Mouse (Mus musculus) neural tube, embryonic 14.5 days (tissue): ENCODE measurements around the gene Tollip. TPM values are rescaled to one million over a fixed set of nuclear protein-coding genes. Genes with fewer than 3 reads are reported as not detected.

ENCODE experiments used
- ATAC-seq: fragments of 200-750 bp; cut with Nextera tagmentation; 2 replicates; pipeline ENCODE4 v1.8.0; 2017; ENCODE audit warnings: low read depth, mild to moderate bottlenecking, moderate TSS enrichment, moderate library complexity
- H3K27ac ChIP-seq: fragments of 300-500 bp; sonication (generic); 2 replicates; pipeline ENCODE4 v1.5.1; 2014; ENCODE audit warnings: low read depth, mild to moderate bottlenecking, control low read depth, low read length, moderate library complexity, mixed read lengths
- H3K27me3 ChIP-seq: fragments of 300-500 bp; sonication (generic); 2 replicates; pipeline ENCODE4 v1.6.1; 2014; ENCODE audit warnings: low read length; ENCODE audit not compliant: control insufficient read depth, insufficient read depth
- H3K36me3 ChIP-seq: fragments of 300-500 bp; sonication (generic); 2 replicates; pipeline ENCODE4 v1.6.1; 2014; ENCODE audit warnings: low read length, mixed read lengths; ENCODE audit not compliant: control insufficient read depth, insufficient read depth
- H3K4me1 ChIP-seq: fragments of 300-500 bp; sonication (generic); 2 replicates; pipeline ENCODE4 v1.6.1; 2014; ENCODE audit warnings: low read length; ENCODE audit not compliant: control insufficient read depth, insufficient read depth
- H3K4me2 ChIP-seq: fragments of 300-500 bp; sonication (generic); 2 replicates; pipeline ENCODE4 v1.6.1; 2014; ENCODE audit warnings: mild to moderate bottlenecking, low read depth, low read length, control low read depth
- H3K4me3 ChIP-seq: fragments of 300-500 bp; sonication (generic); 2 replicates; pipeline ENCODE4 v1.5.1; 2014; ENCODE audit warnings: low read depth, low read length, control low read depth, mixed read lengths
- H3K9ac ChIP-seq: fragments of 300-500 bp; sonication (generic); replicated peaks from 2 replicates; pipeline ENCODE4 v1.6.1; 2014; ENCODE audit warnings: low read depth, mild to moderate bottlenecking, control low read depth, low read length, mixed read lengths
- H3K9me3 ChIP-seq: fragments of 300-500 bp; sonication (generic); 2 replicates; pipeline ENCODE4 v1.6.1; 2016; ENCODE audit warnings: low read length; ENCODE audit not compliant: control insufficient read depth
- WGBS: fragments of 180-500 bp; shearing (Covaris S2); extraction: QIAGEN DNeasy Blood & Tissue Kit; methylation state at CpG from one replicate; pipeline ENCODE4 v1.1.7; 2014; 5-methylcytosine and 5-hydroxymethylcytosine counted together
- polyA plus RNA-seq: library from polyadenylated mRNA; unstranded; fragments of >200 nt; fragmentation: Nextera tagmentation; extraction: Ambion mirVana; gene quantifications from 2 replicates; pipeline ENCODE4 v1.2.1, GENCODE M21; 2014

Gene Tollip
- 69.2 and 80.0 TPM in 2 replicates for polyA plus RNA-seq

DNA sequence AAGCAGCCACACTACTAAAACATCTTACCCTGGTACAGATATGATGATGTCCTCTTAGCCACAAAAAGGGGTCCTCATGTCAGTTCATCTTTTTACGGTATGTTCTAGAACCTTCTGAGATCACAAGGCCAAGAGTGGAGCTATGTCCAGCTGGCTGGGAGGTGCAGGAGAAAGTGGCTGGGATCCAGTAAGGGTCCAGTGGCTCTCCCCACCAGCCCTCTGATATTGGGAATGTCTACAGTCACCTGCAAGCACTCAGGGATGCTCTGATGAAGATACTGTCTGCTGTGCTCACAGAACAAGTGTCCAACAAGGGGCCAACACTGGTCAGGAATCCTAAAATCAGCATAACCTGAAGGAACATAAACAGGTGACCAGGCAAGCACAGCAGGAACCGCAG is at the start of gene Tollip:
TSS of gene Tollip (minus strand) at position 101 of the 400 bp plus-strand sequence.
- Histone ChIP-seq H3K27ac (no peak within 1 kb of the TSS), H3K9ac (no peak within 1 kb of the TSS), H3K27me3 (no peaks in the 10 kb centered on the region), H3K36me3 (no peaks in the 10 kb centered on the region), H3K4me2 (no peak within 1 kb of the TSS), H3K9me3 (no peaks in the 10 kb centered on the region), H3K4me3 (no peak within 1 kb of the TSS), H3K4me1 (no peaks in the 10 kb centered on the region)
- no peak for ATAC-seq
- 91% methylated on average over 2 of the region's 2 CpGs for WGBS

DNA sequence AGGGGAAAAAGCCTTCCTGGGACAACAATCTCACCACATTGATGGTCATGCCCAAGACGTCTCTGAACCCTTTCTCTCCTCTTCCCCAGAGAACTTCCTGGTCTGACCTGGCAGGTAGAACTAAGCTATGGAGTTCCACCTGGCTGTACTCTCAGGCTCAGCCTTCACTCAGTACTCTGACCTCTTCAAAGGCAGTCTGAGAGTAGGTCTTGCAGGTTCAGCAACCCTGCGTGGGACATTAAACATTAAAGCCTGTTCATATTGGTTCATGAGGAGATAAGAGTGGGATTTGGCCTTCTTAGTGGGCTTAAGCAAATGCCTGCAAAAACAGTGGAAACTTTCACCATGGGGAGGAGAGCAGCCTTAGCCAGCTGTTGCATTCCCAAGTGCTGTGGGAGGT is 48.0 kb upstream of the Tollip start:
- H3K4me1 ChIP-seq: peaks cover 28% of the 10 kb centered on the region
- WGBS: 83% methylated on average over 2 of the region's 2 CpGs

DNA sequence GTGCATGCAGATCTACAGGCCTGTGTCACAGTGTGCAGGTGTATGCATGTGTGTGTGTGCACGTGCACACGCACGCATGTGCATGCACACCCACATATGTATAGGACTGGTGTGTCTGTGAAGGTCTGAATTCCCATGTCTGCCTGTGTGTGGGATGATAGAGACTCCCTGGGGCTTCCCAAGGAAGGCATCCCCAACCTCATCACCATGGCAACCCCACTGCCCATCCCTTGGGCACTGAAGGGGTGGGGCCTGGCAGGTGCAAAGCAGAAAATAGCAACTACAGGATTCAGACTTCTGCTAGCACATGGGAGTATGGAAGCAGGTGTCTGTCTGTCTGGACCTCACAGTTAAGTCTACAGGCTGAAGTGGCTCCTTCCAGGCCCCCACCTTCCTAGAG is 44.2 kb upstream of the Tollip start:
- ATAC-seq: peak; percentile 39; the same call in 1 of the 2 replicates
- Histone ChIP-seq H3K4me2 (no peak overlapping the region), H3K27me3 (no peaks in the 10 kb centered on the region), H3K27ac (no peak overlapping the region), H3K9me3 (no peaks in the 10 kb centered on the region), H3K4me3 (no peak overlapping the region), H3K36me3 (no peaks in the 10 kb centered on the region), H3K9ac (no peak overlapping the region), H3K4me1 (peaks cover 44% of the 10 kb centered on the region)
- WGBS: 91% methylated on average over 3 of the region's 3 CpGs

More for the DNA sequence above, 48.0 kb upstream of the Tollip start:
- no peak overlapping the region for H3K9ac ChIP-seq
- H3K4me3 ChIP-seq: no peak overlapping the region
- H3K36me3 ChIP-seq: no peaks in the 10 kb centered on the region
- H3K9me3 ChIP-seq: no peaks in the 10 kb centered on the region
- ATAC-seq: no peak
- H3K4me2 ChIP-seq: no peak overlapping the region
- no peaks in the 10 kb centered on the region for H3K27me3 ChIP-seq
- no peak overlapping the region for H3K27ac ChIP-seq

DNA sequence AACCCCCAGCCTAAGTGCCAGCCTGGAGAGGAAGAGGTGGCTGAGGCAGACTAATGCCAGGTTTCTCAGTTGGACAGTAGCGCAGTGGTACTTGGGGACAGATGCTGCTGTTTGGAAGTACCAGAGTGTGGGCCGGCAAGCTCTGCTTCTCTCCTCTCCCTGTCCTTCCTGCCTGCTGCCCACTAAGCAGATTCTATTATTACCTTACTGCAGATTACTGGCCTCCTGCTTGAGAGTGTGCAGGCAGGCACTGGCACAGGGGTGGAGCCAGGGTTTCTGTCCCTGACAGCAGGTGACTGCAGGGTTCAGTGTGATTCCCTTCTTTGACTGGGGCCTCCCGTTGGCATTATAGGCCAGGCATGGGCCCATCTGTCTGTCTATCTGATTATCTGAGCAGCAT is 43.2 kb upstream of the Tollip start:
- whole genome bisulfite sequencing: 61% methylated on average over 3 of the region's 3 CpGs
- peaks cover 53% of the 10 kb centered on the region for H3K4me1 ChIP-seq

DNA sequence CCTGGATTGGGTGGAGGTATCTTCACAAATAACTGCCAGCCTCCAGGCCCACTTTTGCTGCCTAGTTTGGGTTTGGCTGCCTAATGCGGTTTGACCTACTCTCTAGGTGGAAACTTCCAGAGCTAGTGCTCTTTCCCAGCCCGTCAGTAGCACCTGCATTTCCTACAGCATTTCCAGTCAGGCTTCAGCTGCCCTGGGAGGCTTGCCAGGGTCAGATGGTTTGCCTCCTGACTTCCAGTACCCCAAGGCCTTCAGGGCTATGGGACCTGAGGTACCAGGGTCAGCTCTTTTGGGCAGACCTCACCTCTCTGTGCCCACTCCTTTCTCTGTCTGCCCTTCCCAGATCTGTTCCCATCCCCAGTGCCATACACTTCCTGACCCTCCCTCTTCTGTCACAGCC is 42.6 kb upstream of the Tollip start:
- Histone ChIP-seq H3K4me3 (no peak overlapping the region), H3K4me2 (no peak overlapping the region), H3K27me3 (no peaks in the 10 kb centered on the region), H3K9me3 (no peaks in the 10 kb centered on the region), H3K4me1 (peaks cover 59% of the 10 kb centered on the region), H3K36me3 (no peaks in the 10 kb centered on the region), H3K9ac (no peak overlapping the region), H3K27ac (no peak overlapping the region)
- no peak for ATAC-seq
- 80% methylated on average over 2 of the region's 2 CpGs for whole genome bisulfite sequencing

More for the DNA sequence above, 43.2 kb upstream of the Tollip start:
- Histone ChIP-seq H3K36me3 (no peaks in the 10 kb centered on the region), H3K4me2 (no peak overlapping the region), H3K4me3 (no peak overlapping the region), H3K9me3 (no peaks in the 10 kb centered on the region), H3K27ac (no peak overlapping the region), H3K9ac (no peak overlapping the region), H3K27me3 (no peaks in the 10 kb centered on the region)
- no peak for ATAC-seq

DNA sequence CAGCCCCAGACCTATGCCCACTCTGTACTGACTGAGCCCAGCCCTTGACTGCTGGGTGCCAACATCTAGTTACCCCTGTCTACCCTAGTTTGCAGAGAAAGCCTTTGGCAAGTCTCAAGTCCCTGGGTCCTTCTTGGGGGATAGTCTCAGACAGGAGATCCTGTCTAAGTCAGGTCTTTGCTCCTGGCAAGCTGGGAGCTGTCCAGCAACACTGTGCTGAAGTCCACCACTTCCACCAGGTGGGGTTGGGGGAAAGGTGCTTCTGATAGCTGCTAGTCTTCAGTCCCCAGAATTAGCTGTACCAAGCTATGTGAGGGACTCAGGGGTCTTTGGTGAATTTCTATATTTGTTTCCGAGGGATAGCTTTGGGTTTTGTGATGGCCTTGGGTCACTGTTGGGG is 40.8 kb upstream of the Tollip start:
- H3K4me1 ChIP-seq: peaks cover 74% of the 10 kb centered on the region
- H3K9me3 ChIP-seq: no peaks in the 10 kb centered on the region
- H3K27ac ChIP-seq: no peak overlapping the region
- H3K4me2 ChIP-seq: no peak overlapping the region
- WGBS: 85% methylated on average over 1 of the region's 1 CpGs
- no peak for ATAC-seq
- H3K27me3 ChIP-seq: no peaks in the 10 kb centered on the region
- no peak overlapping the region for H3K4me3 ChIP-seq
- H3K9ac ChIP-seq: no peak overlapping the region
- no peaks in the 10 kb centered on the region for H3K36me3 ChIP-seq

DNA sequence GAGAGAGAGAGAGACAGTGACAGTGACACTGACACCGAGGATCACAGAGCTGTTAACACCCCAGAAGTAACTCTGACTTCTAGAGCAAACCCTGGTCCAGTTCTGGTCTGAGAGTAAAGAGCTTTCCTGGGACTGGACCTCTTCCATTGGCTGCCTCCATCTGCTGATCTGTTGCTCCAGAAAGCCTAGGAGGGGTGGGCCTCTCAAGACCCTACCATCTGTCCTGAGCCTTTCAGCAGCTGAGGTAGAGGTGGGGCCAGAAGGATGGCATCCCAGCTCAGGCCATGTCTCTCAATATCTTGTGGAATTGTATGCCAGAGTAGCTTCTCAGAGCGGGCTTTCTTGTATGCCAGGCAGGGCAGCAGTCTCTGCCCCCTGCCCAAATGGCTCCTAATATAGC is 39.9 kb upstream of the Tollip start:
- WGBS: 93% methylated on average over 2 of the region's 2 CpGs
- Histone ChIP-seq H3K36me3 (no peaks in the 10 kb centered on the region), H3K9ac (no peak overlapping the region), H3K9me3 (no peaks in the 10 kb centered on the region), H3K27ac (no peak overlapping the region), H3K4me2 (no peak overlapping the region), H3K4me1 (peaks cover 74% of the 10 kb centered on the region), H3K27me3 (no peaks in the 10 kb centered on the region), H3K4me3 (no peak overlapping the region)
- ATAC-seq: no peak

DNA sequence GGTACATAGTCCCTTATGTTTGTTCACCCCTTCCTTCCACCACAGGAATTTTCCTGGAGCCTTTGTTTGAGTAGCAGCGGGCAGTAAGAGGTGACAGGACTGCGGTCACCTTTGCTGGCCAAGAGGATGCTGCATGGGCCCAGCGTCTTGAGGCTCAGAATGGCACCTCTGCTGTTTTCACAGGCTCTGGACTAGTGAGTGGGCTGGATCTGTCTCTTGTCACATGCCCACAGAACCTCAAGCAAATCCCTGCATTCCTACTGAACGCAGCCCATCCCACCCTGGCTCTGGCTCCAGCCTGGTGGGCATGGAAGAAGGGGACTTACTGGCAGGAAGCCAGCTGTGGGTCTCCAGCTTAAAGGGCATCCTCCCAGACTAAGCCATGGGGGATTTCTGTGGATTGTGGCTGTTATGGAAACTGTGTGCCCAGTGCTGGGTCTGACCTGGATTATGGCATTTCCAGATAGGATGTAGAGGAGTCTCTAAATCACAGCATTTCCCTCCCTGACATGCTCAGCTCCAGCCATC is 39.3 kb upstream of the Tollip start:
- no peak overlapping the region for H3K4me2 ChIP-seq
- peaks cover 71% of the 10 kb centered on the region for H3K4me1 ChIP-seq
- no peaks in the 10 kb centered on the region for H3K9me3 ChIP-seq
- H3K36me3 ChIP-seq: no peaks in the 10 kb centered on the region
- no peak overlapping the region for H3K27ac ChIP-seq
- ATAC-seq: no peak
- no peaks in the 10 kb centered on the region for H3K27me3 ChIP-seq
- WGBS: 73% methylated on average over 4 of the region's 4 CpGs
- H3K9ac ChIP-seq: no peak overlapping the region
- no peak overlapping the region for H3K4me3 ChIP-seq

DNA sequence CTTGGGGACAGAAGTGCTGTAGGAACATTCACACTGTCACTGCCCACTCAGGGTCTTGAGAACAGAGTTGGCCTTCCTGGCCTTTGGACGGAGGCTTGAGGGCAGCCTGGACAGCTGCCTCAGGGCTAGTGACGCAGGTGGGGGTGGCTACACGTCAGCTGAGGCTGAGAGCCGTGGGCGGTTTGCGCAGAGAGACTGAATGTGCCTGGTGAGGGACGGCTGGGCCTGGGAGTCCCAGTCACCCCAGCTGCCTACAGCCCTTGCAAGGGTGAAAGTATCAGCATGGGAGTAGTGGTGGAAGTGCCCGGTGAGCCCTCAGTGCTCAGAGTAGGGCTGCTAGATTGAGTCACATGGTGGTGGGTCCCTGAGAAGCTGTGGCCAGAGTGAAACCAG is 37.9 kb upstream of the Tollip start:
- WGBS: 62% methylated on average over 8 of the region's 8 CpGs
- Histone ChIP-seq H3K27ac (no peak overlapping the region), H3K4me1 (peaks cover 68% of the 10 kb centered on the region), H3K27me3 (no peaks in the 10 kb centered on the region), H3K4me3 (no peak overlapping the region), H3K9me3 (no peaks in the 10 kb centered on the region), H3K9ac (no peak overlapping the region), H3K4me2 (no peak overlapping the region), H3K36me3 (no peaks in the 10 kb centered on the region)
- ATAC-seq: no peak
